Comparison of ENCODE assay signal across 8 mouse cellular contexts in genomic region chr3:53040593-53041410, GRCm38 (mm10). TPM values are rescaled to one million over a fixed set of nuclear protein-coding genes. Genes with fewer than 3 reads are reported as not detected.
A peak's percentile ranks its signal among the peaks of the same experiment; 100 is the strongest.
DNase-seq lines count a peak whose midpoint lies in the region; ATAC-seq lines count a peak whose summit lies in the region.

No protein-coding gene starts in this region.

- H3K36me3 ChIP-seq in neural tube, embryonic 11.5 days (ENCODE audit: control insufficient read depth, insufficient read depth, low read length): no peaks in the 10 kb centered on the region
- no peaks in the 10 kb centered on the region for H3K36me3 ChIP-seq in forebrain, embryonic 14.5 days (ENCODE audit: control insufficient read depth, insufficient read depth, low read length)
- no peaks in the 10 kb centered on the region for H3K36me3 ChIP-seq in limb, embryonic 13.5 days
- H3K36me3 ChIP-seq in stomach, embryonic 14.5 days (ENCODE audit: control insufficient read depth, insufficient read depth, low read length): no peaks in the 10 kb centered on the region

- WGBS in neural tube, embryonic 11.5 days: 7% methylated on average over 17 of the region's 17 CpGs
- WGBS in forebrain, embryonic 14.5 days: 8% methylated on average over 17 of the region's 17 CpGs
- 5% methylated on average over 17 of the region's 17 CpGs for WGBS in limb, embryonic 13.5 days
- 6% methylated on average over 17 of the region's 17 CpGs for WGBS in stomach, embryonic 14.5 days

- H3K4me1 ChIP-seq in neural tube, embryonic 11.5 days (ENCODE audit: control insufficient read depth, insufficient read depth, low read length): peaks cover 8% of the 10 kb centered on the region; the same call in 1 of the 2 replicates
- 0 out of 2 replicates have a peak, but pooled peaks cover 3% of the 10 kb centered on the region for H3K4me1 ChIP-seq in forebrain, embryonic 14.5 days (ENCODE audit: control insufficient read depth, insufficient read depth, low read length)
- H3K4me1 ChIP-seq in limb, embryonic 13.5 days: peaks cover 50% of the 10 kb centered on the region
- peaks cover 16% of the 10 kb centered on the region for H3K4me1 ChIP-seq in stomach, embryonic 14.5 days (ENCODE audit: control insufficient read depth, insufficient read depth, low read length)

- H3K9me3 ChIP-seq in neural tube, embryonic 11.5 days (ENCODE audit: control insufficient read depth, low read length): no peaks in the 10 kb centered on the region
- no peaks in the 10 kb centered on the region for H3K9me3 ChIP-seq in forebrain, embryonic 14.5 days (replicated peaks; ENCODE audit: control insufficient read depth, low read length)
- no peaks in the 10 kb centered on the region for H3K9me3 ChIP-seq in limb, embryonic 13.5 days
- H3K9me3 ChIP-seq in stomach, embryonic 14.5 days (ENCODE audit: control insufficient read depth, low read depth, low read length): no peaks in the 10 kb centered on the region

- H3K27me3 ChIP-seq in neural tube, embryonic 11.5 days (ENCODE audit: control insufficient read depth, insufficient read depth, low read length): no peaks in the 10 kb centered on the region
- H3K27me3 ChIP-seq in forebrain, embryonic 14.5 days (replicated peaks; ENCODE audit: control insufficient read depth, insufficient read depth, low read length): no peaks in the 10 kb centered on the region
- peaks cover 5% of the 10 kb centered on the region; the same call in 1 of the 2 replicates for H3K27me3 ChIP-seq in limb, embryonic 13.5 days
- 0 out of 2 replicates have a peak, but pooled peaks cover 3% of the 10 kb centered on the region for H3K27me3 ChIP-seq in stomach, embryonic 14.5 days (ENCODE audit: control insufficient read depth, insufficient read depth, low read length)

- H3K4me3 ChIP-seq in neural tube, embryonic 11.5 days (ENCODE audit: low read depth, low read length): peak overlapping the region; percentile 74
- H3K4me3 ChIP-seq in forebrain, embryonic 14.5 days (ENCODE audit: low read depth, low read length): peak overlapping the region; percentile 67
- peak overlapping the region; percentile 77 for H3K4me3 ChIP-seq in limb, embryonic 13.5 days
- peak overlapping the region; percentile 66 for H3K4me3 ChIP-seq in stomach, embryonic 14.5 days (ENCODE audit: low read depth, low read length)

- peak; percentile 56; the same call in 1 of the 2 replicates for ATAC-seq in neural tube, embryonic 11.5 days (ENCODE audit: insufficient read depth, low FRiP score, low TSS enrichment)
- ATAC-seq in forebrain, embryonic 14.5 days: peak; percentile 16; the same call in 1 of the 2 replicates
- ATAC-seq in limb, embryonic 13.5 days (ENCODE audit: low FRiP score, low read depth): peak; percentile 41
- ATAC-seq in stomach, embryonic 14.5 days (ENCODE audit: insufficient number of reproducible peaks, insufficient read depth, low FRiP score, low read depth): no peak

- H3K4me2 ChIP-seq in neural tube, embryonic 11.5 days (ENCODE audit: low read depth): peak overlapping the region; percentile 85
- H3K4me2 ChIP-seq in forebrain, embryonic 14.5 days (ENCODE audit: low read length): peak overlapping the region; percentile 85
- peak overlapping the region; percentile 85 for H3K4me2 ChIP-seq in limb, embryonic 13.5 days (replicated peaks)
- peak overlapping the region; percentile 71 for H3K4me2 ChIP-seq in stomach, embryonic 14.5 days (replicated peaks; ENCODE audit: low read depth, low read length)

- no peak overlapping the region for H3K27ac ChIP-seq in neural tube, embryonic 11.5 days (ENCODE audit: low read depth, low read length)
- H3K27ac ChIP-seq in forebrain, embryonic 14.5 days (ENCODE audit: low read depth, low read length): no peak overlapping the region
- peak overlapping the region; percentile 87; the same call in 1 of the 2 replicates for H3K27ac ChIP-seq in limb, embryonic 13.5 days
- H3K27ac ChIP-seq in stomach, embryonic 14.5 days (ENCODE audit: low read length): peak overlapping the region; percentile 41; the same call in 1 of the 2 replicates

- peak overlapping the region; percentile 77 for H3K9ac ChIP-seq in neural tube, embryonic 11.5 days (ENCODE audit: low read length)
- peak overlapping the region; percentile 72 for H3K9ac ChIP-seq in forebrain, embryonic 14.5 days (ENCODE audit: low read length)
- peak overlapping the region; percentile 88 for H3K9ac ChIP-seq in limb, embryonic 13.5 days
- H3K9ac ChIP-seq in stomach, embryonic 14.5 days (replicated peaks; ENCODE audit: low read depth, low read length): peak overlapping the region; percentile 59

- no peak for DNase-seq in neural tube, embryonic 11.5 days (ENCODE audit: low spot score)
- DNase-seq in neural tube, embryonic 10.5 days (ENCODE audit: extremely low spot score, low spot score): no peak
- DNase-seq in forebrain, embryonic 14.5 days (ENCODE audit: low spot score): no peak
- DNase-seq in adrenal gland, postnatal 25 days: no peak
- DNase-seq in urinary bladder, postnatal 14 days (ENCODE audit: low spot score): no peak
- DNase-seq in retina, embryonic 14.5 days (ENCODE audit: low spot score): no peak

RNA-seq across cellular contexts. Expression of gene Lhfp, which starts 0.5 kb away (rescaled TPM):
- 50.1 and 51.4 TPM in 2 replicates for polyA plus RNA-seq in neural tube, embryonic 11.5 days (2014; fragmentation: Nextera tagmentation; extraction: Ambion mirVana)
- 37.4 and 40.5 TPM in 2 replicates for polyA plus RNA-seq in forebrain, embryonic 14.5 days (2014; fragmentation: Nextera tagmentation; extraction: Ambion mirVana)
- 94.2 and 98.0 TPM in 2 replicates for polyA plus RNA-seq in limb, embryonic 13.5 days (2015; fragmentation: Nextera tagmentation; extraction: Ambion mirVana)
- polyA plus RNA-seq in stomach, embryonic 14.5 days (2014; fragmentation: Nextera tagmentation; extraction: Ambion mirVana): 48.0 and 48.2 TPM in 2 replicates
- total RNA-seq in adrenal gland, postnatal 25 days (2021): 19.1 and 20.4 TPM in 2 replicates

RNA-seq across cellular contexts. Expression of gene Cog6, which starts 23.8 kb away (rescaled TPM):
- 54.9 and 55.6 TPM in 2 replicates for polyA plus RNA-seq in neural tube, embryonic 11.5 days (2014; fragmentation: Nextera tagmentation; extraction: Ambion mirVana)
- polyA plus RNA-seq in forebrain, embryonic 14.5 days (2014; fragmentation: Nextera tagmentation; extraction: Ambion mirVana): 73.1 and 86.2 TPM in 2 replicates
- polyA plus RNA-seq in limb, embryonic 13.5 days (2015; fragmentation: Nextera tagmentation; extraction: Ambion mirVana): 47.0 and 52.7 TPM in 2 replicates
- 51.1 and 56.2 TPM in 2 replicates for polyA plus RNA-seq in stomach, embryonic 14.5 days (2014; fragmentation: Nextera tagmentation; extraction: Ambion mirVana)
- total RNA-seq in adrenal gland, postnatal 25 days (2021): 33.5 and 39.0 TPM in 2 replicates

Comparison
In these comparisons a context has a peak if more than half of its experiments do, and no peak if none do; other contexts are left out.
1. H3K27ac ChIP-seq: peak in limb, embryonic 13.5 days (single experiment) and stomach, embryonic 14.5 days (single experiment); none in neural tube, embryonic 11.5 days (single experiment) and forebrain, embryonic 14.5 days (single experiment).
2. Peak in every context shown above with its lines, with median percentiles within 50 percentile points of each other: H3K4me2 ChIP-seq, H3K4me3 ChIP-seq and H3K9ac ChIP-seq.